ENCODE assay signal across 8 mouse cellular contexts in the genomic region with DNA sequence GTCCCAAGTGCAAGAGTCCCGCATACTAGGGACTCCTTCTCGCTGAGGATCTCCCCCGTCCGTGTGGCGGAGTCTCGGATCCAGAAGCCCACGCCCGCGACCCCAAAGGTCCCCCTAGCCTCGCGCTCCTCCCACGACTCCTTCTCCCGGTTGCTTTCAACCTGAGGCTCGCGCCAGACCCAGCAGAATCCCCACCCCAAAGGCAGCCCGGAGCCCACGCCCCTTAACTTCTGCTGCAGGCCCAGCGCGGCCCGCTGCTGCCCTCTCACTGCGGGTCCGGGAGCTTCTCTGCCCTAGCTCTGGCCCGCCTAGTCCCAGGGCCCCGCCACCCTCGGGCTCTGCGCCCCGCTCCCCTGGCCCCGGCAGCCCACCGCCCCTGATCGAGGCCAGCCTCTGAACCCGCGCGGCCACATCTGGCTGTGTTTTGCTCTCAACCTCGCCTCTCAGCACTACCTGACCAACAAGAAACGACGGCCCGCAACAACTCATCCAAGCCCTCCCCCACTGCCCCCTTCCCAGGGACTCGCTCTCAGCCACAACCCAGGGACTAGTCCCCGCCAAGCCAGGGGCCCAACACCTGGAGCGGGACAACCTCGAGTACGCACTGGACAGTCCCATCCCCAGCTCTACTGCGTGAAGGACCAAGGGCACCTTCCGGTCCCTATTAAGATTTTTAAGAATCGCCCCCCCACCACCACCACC. TPM values are rescaled to one million over a fixed set of nuclear protein-coding genes. Genes with fewer than 3 reads are reported as not detected.
DNase-seq lines count a peak whose midpoint lies in the region; ATAC-seq and TF ChIP-seq lines count a peak whose summit lies in the region.

No protein-coding gene starts in this region.

- no peak; the same call in 1 of the 2 replicates for TF ChIP-seq CTCF in lung, adult 2 months (IDR thresholded peaks at IDR 0.05; ENCODE audit: insufficient read depth, low read length)

- WGBS in forebrain, embryonic 12.5 days, result under 1% methylated on average over 45 of the region's 45 CpGs
- under 1% methylated on average over 45 of the region's 45 CpGs for WGBS in heart, embryonic 16.5 days
- WGBS in lung, adult 2 months, result 2% methylated on average over 44 of the region's 45 CpGs
- WGBS in neural tube, embryonic 14.5 days, result under 1% methylated on average over 45 of the region's 45 CpGs

- peak; percentile 47 to 48 for DNase-seq in B cell, adult 2 months
- peak; percentile 66 for DNase-seq in brain, adult 2 months (ENCODE audit: low read depth, low spot score)
- peak; percentile 84 to 92 for DNase-seq in kidney, postnatal 25 days
- DNase-seq in lung, adult 2 months, result peak; percentile 70
- DNase-seq in testis, postnatal 14 days (ENCODE audit: low spot score), result peak; percentile 59

- peak overlapping the region; percentile 78 for H3K4me2 ChIP-seq in forebrain, embryonic 12.5 days
- peak overlapping the region; percentile 88 for H3K4me2 ChIP-seq in heart, embryonic 16.5 days (ENCODE audit: low read depth, low read length)
- H3K4me2 ChIP-seq in neural tube, embryonic 14.5 days (ENCODE audit: low read depth, low read length), result peak overlapping the region; percentile 78

- peak; percentile 60 for ATAC-seq in forebrain, embryonic 12.5 days (ENCODE audit: low FRiP score)
- ATAC-seq in heart, embryonic 16.5 days (replicated peaks; ENCODE audit: extremely low read depth, insufficient read depth, low FRiP score), result peak; percentile 63
- ATAC-seq in neural tube, embryonic 14.5 days (ENCODE audit: low read depth), result peak; percentile 66

- H3K27ac ChIP-seq in forebrain, embryonic 12.5 days, result peak overlapping the region; percentile 100
- peak overlapping the region; percentile 100 for H3K27ac ChIP-seq in heart, embryonic 16.5 days (ENCODE audit: low read length)
- H3K27ac ChIP-seq in neural tube, embryonic 14.5 days (ENCODE audit: low read depth, low read length), result peak overlapping the region; percentile 99

- peak overlapping the region; percentile 94 for H3K4me3 ChIP-seq in forebrain, embryonic 12.5 days (replicated peaks)
- peak overlapping the region; percentile 96 for H3K4me3 ChIP-seq in heart, embryonic 16.5 days (ENCODE audit: low read length)
- H3K4me3 ChIP-seq in lung, adult 2 months (replicated peaks; ENCODE audit: extremely low read depth, low read depth, low read length), result peak overlapping the region; percentile 84
- peak overlapping the region; percentile 93 for H3K4me3 ChIP-seq in neural tube, embryonic 14.5 days (ENCODE audit: low read depth, low read length)

- H3K9ac ChIP-seq in forebrain, embryonic 12.5 days, result peak overlapping the region; percentile 95
- peak overlapping the region; percentile 97 for H3K9ac ChIP-seq in heart, embryonic 16.5 days (ENCODE audit: low read length)
- H3K9ac ChIP-seq in neural tube, embryonic 14.5 days (replicated peaks; ENCODE audit: low read depth, low read length), result peak overlapping the region; percentile 98

- TF ChIP-seq POLR2A in lung, adult 2 months (IDR thresholded peaks at IDR 0.05; ENCODE audit: borderline replicate concordance, extremely low read depth, low read depth, low read length), result peak; percentile 12; the same call in 1 of the 2 replicates

- no peaks in the 10 kb centered on the region for H3K27me3 ChIP-seq in forebrain, embryonic 12.5 days
- H3K27me3 ChIP-seq in heart, embryonic 16.5 days (ENCODE audit: control insufficient read depth, insufficient read depth, low read length), result no peaks in the 10 kb centered on the region
- H3K27me3 ChIP-seq in neural tube, embryonic 14.5 days (ENCODE audit: control insufficient read depth, insufficient read depth, low read length), result no peaks in the 10 kb centered on the region

- no peaks in the 10 kb centered on the region for H3K36me3 ChIP-seq in forebrain, embryonic 12.5 days (replicated peaks)
- H3K36me3 ChIP-seq in heart, embryonic 16.5 days (ENCODE audit: control insufficient read depth, insufficient read depth), result no peaks in the 10 kb centered on the region
- H3K36me3 ChIP-seq in neural tube, embryonic 14.5 days (ENCODE audit: control insufficient read depth, insufficient read depth, low read length), result no peaks in the 10 kb centered on the region

- H3K4me1 ChIP-seq in forebrain, embryonic 12.5 days, result peaks cover 41% of the 10 kb centered on the region
- peaks cover 30% of the 10 kb centered on the region for H3K4me1 ChIP-seq in heart, embryonic 16.5 days (ENCODE audit: control insufficient read depth, insufficient read depth, low read length)
- H3K4me1 ChIP-seq in lung, adult 2 months (ENCODE audit: control insufficient read depth, insufficient read depth, low read length), result peaks cover 8% of the 10 kb centered on the region
- H3K4me1 ChIP-seq in neural tube, embryonic 14.5 days (ENCODE audit: control insufficient read depth, insufficient read depth, low read length), result peaks cover 12% of the 10 kb centered on the region; the same call in 1 of the 2 replicates

- H3K9me3 ChIP-seq in forebrain, embryonic 12.5 days, result no peaks in the 10 kb centered on the region
- H3K9me3 ChIP-seq in heart, embryonic 16.5 days (replicated peaks; ENCODE audit: control insufficient read depth, low read length), result no peaks in the 10 kb centered on the region
- H3K9me3 ChIP-seq in neural tube, embryonic 14.5 days (ENCODE audit: control insufficient read depth, low read length), result no peaks in the 10 kb centered on the region

RNA-seq across cellular contexts. Expression of a gene that starts 2.6 kb away (rescaled TPM):
- 103 and 104 TPM in 2 replicates for polyA plus RNA-seq in forebrain, embryonic 12.5 days (2016; fragmentation: Nextera tagmentation; extraction: Ambion mirVana)
- polyA plus RNA-seq in heart, embryonic 16.5 days (2015; fragmentation: Nextera tagmentation; extraction: Ambion mirVana), result 32.7 and 34.6 TPM in 2 replicates
- polyA plus RNA-seq in lung, adult 2 months (2012; rRNA removed), result 92.7 and 94.3 TPM in 2 replicates
- polyA plus RNA-seq in neural tube, embryonic 14.5 days (2014; fragmentation: Nextera tagmentation; extraction: Ambion mirVana), result 242 and 243 TPM in 2 replicates

Comparison
In these comparisons a context has a peak if more than half of its experiments do, and no peak if none do; other contexts are left out.
1. Peak in every context shown above with its lines: DNase-seq, ATAC-seq, H3K4me3 ChIP-seq and H3K27ac ChIP-seq.